Mouse (Mus musculus) adrenal gland, postnatal 25 days (tissue): ENCODE data around the gene Enoph1. TPM values are rescaled to one million over a fixed set of nuclear protein-coding genes. Genes with fewer than 3 reads are reported as not detected.

Source experiments
- DNase-seq: peaks from one replicate; pipeline ENCODE4 v3.0.0; 2021; ENCODE audit warnings: mixed read lengths
- long read RNA-seq: library from polyadenylated mRNA; stranded (forward); transcript quantifications from one replicate; pipeline ENCODE4 v2.0.0, GENCODE M21; 2021
- total RNA-seq: library from RNA; stranded (reverse); gene quantifications from 2 replicates; pipeline ENCODE4 v1.2.3, GENCODE M21; 2021

The Enoph1 gene
- 37.6 and 38.3 TPM in 2 replicates for total RNA-seq
- long read RNA-seq, transcript Enoph1-202 (6 exons, 1,833 nt), result major isoform, 37 of 45 reads
- long read RNA-seq, partial matches to known transcripts, result 1 of 45 reads
- long read RNA-seq, other reads (novel, unspliced or antisense), result 4 of 45 reads

DNA sequence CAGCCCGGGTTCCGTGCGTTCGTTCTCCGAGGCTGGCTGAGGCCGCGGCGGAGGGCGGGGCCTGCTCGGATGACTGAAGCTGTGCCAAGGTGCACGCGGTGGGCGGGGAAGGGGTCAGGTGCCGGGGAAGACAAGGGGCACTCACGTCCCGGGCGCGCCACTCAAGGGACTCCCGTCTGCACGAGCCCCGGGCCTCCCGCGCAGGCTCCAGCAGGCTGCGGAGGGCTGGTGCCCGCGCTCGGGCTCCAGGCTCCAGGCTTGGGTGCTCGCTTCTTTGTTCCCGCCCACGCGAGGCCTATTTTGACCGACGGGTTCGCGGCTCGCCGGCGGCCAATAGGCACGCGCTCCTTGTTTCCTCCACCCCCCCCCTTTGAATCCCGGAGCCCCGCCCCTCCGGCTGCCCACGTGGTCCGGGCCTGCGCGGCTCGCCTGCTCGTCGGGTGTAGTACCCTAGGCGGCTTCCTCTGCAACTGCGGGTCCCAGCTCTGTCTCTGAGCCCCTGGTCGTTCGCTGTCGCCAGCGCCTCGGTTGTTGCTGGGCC lies at the start of gene Enoph1, which contains the start of gene Hnrnpdl:
Enoph1 (plus strand) TSS at position 384 of the 541 bp plus-strand sequence.
Hnrnpdl (minus strand) TSS at position 63 of the 541 bp plus-strand sequence.
- peak; percentile 94 for DNase-seq

DNA sequence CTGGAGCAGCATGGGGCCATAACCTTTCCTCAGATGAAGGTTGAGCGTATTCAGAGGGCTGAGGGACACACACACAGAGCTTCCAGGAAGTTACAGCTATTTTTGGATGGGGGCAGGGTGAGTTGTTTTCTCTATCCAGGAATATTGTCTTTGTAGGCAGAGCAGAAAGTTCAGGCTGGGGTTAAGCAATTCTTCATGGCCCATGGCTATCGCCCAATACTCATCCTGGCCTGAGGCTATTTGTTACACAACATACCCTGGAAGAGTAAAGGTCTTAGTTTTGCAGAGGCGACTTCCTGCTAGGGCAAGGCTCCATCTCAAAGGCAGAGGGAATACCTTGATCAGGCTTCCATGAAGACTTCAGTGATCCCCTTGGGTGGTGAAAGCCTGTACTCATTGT lies 45.6 kb upstream of the Enoph1 start:
- DNase-seq, result no peak

DNA sequence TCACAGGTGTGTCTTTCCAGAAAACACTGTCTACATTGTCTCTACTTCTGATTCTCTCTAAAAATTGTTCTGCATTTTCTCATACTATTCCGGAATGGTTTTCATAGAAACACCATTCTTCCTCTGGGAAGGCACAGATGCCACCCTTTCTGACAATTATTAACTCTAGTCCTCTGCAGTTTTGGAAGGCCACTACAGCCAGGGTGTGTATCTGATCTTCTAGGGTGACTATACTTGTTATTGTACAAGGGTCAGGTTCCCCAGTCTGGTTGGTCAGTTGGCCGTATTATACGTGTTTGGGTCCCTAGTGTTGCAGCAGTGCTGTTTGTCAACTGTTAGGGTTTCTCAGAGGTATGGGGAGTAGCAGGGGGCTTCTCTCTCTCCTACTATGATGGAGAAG lies 45.1 kb upstream of the Enoph1 start:
- no peak for DNase-seq

DNA sequence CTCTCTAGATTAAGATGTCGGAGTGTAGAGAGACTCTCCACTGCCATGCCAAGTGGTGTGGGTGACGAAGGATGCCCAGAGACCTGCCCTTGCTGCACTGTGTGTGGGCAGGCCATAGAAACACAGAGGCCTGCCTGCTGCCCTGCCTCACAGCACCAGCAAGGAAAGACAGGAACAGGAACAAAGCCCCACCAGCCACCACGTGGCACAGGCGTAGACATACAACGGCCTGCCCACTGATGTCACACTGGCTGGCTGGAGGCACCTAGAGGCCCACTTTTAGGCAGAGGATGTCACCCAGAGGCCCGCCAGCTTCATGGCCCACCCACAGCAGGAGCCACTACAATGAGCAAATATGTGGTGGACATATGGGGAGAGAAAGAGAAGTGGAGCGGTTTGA lies 39.7 kb upstream of the Enoph1 start:
- DNase-seq, result no peak

- DNase-seq, result no peak
These were observed 39.3 kb upstream of the Enoph1 start for GRCm38 (mm10) chr5:100000500-100000899.

DNA sequence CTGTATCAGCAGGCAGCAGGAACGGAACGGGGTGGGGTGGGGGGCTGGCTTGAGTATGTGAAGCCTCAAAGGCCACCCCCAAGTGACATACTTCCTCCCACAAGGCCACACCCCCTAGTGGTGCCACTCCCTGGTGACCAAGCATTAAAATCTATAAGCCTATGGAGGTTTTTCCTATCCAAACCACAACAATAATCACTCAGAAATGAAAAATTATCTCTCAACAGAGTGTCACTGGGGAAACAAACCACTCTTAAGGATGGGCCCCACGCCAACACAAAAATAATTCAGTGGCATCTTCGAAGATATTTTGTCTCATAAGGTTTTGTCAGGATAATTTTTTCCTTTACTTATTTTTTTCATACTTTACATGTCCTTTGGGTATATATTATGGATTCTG lies 35.9 kb upstream of the Enoph1 start:
- DNase-seq, result no peak

DNA sequence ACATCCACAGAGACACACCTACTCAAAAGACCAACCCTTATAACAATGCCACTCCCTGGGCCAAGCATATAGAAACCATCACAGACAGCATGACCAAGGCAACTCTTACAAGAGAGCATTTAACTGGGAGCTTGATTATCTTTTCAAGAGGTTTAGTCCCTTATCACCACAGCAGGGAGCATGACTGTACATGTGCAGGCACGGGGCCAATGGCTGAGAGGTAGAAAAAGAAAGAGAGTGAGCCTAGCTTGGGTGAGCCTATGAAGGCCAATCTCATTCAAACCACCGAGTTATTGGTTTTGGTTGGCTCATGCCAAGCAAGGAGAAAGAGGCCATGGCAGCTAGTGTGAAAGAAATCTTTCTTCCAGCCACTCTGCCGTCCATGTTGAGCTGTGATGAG lies 34.4 kb upstream of the Enoph1 start:
- DNase-seq, result peak; percentile 29

GRCm38 (mm10) chr5:100005896-100006295 lies 33.9 kb upstream of the Enoph1 start:
- no peak for DNase-seq

GRCm38 (mm10) chr5:100006324-100007039 lies 33.3 kb upstream of the Enoph1 start:
- DNase-seq, result no peak

GRCm38 (mm10) chr5:100007040-100007375 lies 32.8 kb upstream of the Enoph1 start:
- no peak for DNase-seq

- DNase-seq, result no peak
These were observed 31.3 kb upstream of the Enoph1 start for GRCm38 (mm10) chr5:100008485-100008884.

GRCm38 (mm10) chr5:100012599-100012998 lies 27.2 kb upstream of the Enoph1 start:
- DNase-seq, result no peak

DNA sequence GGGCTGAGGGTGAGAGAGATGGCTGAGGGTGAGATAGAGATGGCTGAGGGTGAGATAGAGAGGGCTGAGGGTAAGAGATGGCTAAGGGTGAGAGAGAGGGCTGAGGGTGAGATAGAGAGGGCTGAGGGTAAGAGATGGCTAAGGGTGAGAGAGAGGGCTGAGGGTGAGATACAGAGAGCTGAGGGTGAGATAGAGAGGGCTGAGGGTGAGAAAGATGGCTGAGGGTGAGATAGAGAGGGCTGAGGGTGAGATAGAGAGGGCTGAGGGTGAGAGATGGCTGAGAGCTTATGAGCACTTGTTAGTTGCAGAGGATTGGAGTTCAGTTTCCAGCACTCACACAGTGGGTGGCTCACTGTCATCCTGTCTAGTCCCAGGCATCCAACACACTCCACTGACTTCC lies 19.7 kb upstream of the Enoph1 start:
- no peak for DNase-seq

- DNase-seq, result no peak
These were observed 15.4 kb upstream of the Enoph1 start for GRCm38 (mm10) chr5:100024403-100024802.

- no peak for DNase-seq
These were observed 14.9 kb upstream of the Enoph1 start for GRCm38 (mm10) chr5:100024868-100025267.

DNA sequence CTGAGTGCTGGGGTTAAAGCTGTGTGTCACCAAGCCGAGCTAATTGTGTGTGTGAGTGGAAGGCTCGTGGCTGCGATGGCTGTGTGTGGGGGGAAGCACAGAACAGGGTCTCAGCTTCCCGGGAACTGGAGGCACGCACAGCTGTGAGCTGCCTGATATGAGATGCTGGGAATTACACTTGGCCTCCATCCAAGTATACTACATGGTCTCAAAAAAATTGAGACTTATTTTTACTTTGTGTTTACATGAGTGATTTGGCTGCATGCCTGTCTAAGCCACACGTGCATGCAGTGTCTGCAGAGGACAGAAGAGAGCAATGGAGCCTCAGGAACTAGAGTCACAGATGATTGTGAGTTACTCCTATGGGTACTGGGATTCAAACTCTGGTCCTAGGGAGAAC lies 9.7 kb upstream of the Enoph1 start:
- no peak for DNase-seq

- no peak for DNase-seq
These were observed 7.7 kb upstream of the Enoph1 start for GRCm38 (mm10) chr5:100032107-100032506.

DNA sequence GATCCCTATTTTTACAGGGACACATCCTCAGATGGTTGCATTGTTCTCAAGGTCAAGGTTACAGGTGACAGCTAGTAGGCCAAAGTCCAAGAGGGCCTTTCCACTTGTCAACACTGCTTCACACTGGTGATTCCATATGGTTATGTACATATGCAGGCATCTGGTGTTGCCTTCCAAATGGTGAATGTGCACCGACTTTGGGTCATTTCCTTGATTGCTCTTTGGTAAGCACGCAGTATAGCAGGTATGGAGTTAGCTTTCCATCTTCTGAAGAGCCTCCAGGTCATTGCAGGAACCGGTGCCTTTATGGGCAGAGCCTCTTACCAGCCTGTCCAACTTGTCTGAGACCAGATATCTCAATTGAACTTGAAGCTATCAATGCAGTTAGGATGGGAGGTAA lies 7.1 kb upstream of the Enoph1 start:
- no peak for DNase-seq

GRCm38 (mm10) chr5:100035950-100036349 lies 3.8 kb upstream of the Enoph1 start:
- DNase-seq, result no peak

GRCm38 (mm10) chr5:100036681-100037080 lies 3.1 kb upstream of the Enoph1 start:
- DNase-seq, result no peak

DNA sequence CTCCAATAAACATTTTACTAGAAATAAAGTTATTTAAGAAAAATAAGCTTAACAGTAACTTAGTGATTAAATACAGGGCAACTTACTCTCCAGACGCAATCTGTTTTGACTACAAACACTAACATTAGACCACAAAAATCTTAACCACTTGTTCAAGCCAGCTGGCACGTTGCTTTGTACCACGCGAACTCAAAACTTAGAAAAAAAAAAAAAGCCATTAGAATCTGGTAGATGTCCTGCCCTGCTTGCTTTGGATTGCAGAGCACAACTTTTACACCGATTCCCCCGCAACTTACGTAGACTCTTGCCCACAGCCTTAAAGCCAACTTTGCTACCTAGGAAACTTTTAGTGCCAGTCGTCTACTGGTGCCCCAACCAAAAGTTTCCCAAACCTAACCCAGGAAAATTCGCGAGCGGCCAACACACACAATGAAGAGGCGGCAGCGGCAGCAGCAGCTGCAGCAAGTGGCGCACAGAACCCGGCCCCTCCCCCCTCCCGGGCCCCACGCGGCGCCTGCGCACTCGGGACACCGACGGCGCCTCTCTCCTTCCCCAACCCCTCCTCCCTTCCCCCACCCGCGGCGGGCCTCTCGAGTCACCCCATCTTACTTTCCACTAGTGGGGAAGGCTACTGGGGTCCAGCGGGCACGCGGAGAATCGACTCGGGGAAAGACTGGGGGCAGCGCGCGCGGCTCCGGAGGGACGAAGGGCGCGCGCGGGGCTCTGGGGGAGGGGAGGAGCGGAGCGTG lies 1.6 kb upstream of the Enoph1 start:
- peak; percentile 96 for DNase-seq

DNA sequence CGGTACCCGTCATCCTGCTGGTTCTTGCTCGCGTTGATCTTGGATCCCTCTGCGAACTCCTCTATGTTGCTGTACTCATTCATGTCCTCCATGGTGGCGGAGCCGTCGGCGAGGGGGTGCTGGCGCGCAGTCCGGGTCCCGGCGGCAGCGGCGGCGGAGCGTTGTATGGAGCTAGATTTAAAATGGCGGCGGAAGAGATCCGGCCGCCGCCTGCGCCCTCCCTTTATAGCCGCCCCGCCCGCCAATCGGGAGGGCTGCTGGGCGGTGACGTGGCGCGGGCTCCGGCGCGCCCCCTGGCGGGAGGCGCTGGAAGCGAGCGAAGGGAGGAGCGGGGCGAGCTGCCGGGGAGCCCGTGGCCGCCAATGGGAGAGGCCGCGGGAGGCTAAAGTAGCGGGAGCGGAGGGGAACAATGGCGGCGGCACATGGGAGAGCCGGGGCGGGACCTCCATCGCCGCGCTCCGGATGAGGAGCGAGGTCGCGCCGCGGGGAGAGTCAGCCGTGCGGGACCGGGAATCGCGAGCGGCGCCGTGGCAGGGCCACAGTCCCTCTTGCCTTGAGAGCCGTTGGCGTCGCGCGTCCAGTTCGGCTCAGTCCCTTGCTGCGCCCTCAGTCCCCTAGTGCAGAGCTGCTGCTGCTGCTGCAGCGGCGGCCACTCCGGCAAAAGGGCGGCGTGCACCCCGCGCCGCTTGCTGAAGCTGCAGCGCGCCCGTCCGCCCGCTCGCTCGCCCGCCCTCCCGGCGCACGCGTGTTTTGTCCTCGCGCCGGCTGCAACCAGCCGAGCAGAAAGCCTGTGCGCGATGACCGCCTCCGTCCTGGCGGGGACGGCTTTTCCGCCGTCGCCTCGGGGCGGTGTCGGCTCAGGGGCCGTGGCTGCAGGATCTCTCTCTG lies 827 bp upstream of the Enoph1 start:
- DNase-seq, result peak; percentile 98
